ENCODE assay signal across 9 mouse cellular contexts in genomic region chr13:106918322-106919050, GRCm38 (mm10). TPM values are rescaled to one million over a fixed set of nuclear protein-coding genes. Genes with fewer than 3 reads are reported as not detected.
A peak's percentile ranks its signal among the peaks of the same experiment; 100 is the strongest.
DNase-seq lines count a peak whose midpoint lies in the region; ATAC-seq and TF ChIP-seq lines count a peak whose summit lies in the region.
"Had no signal": no experiment of that assay in that cellular context is flagged by ENCODE, and none has a peak within 500 bp of the region (broad histone marks: within the 10 kb centered on the region; RNA-seq: fewer than 3 reads in every experiment).

No protein-coding gene starts in this region.

- intact Hi-C loops in left cerebral cortex, adult 2 months (cut with DNase I), result loop anchor here (2.0 to 5.0 kb wide), 3 partner anchors 196 to 1650 kb away; partner anchors contain the start of gene Htr1a

- DNase-seq in cerebellum, postnatal 10 days, result peak; percentile 22 to 77
- no peak for DNase-seq in left cerebral cortex, adult 2 months (ENCODE audit: extremely low spot score in 1 of 2, low spot score in 2 of 2)
- DNase-seq in left cerebral cortex, adult 18-20 months (ENCODE audit: low spot score in 2 of 2), result no peak
- DNase-seq in fibroblast of lung, adult 2 months (ENCODE audit: low read depth), result peak; percentile 12
- DNase-seq in naive thymus-derived CD4-positive, alpha-beta T cell, adult 2 months (ENCODE audit: low read depth), result peak; percentile 60
- no peak for DNase-seq in right cerebral cortex, adult 18-20 months

- no peak overlapping the region for H3K27ac ChIP-seq in left cerebral cortex, adult 2 months
- H3K27ac ChIP-seq in kidney, embryonic 15.5 days, result no peak overlapping the region

- peak; percentile 74 for TF ChIP-seq CTCF in left cerebral cortex, adult 2 months (IDR thresholded peaks at IDR 0.05)

- ATAC-seq in cerebellum, adult (ENCODE audit: insufficient number of reproducible peaks, low FRiP score, low TSS enrichment), result no peak
- no peak for ATAC-seq in kidney, embryonic 15.5 days (replicated peaks; ENCODE audit: low FRiP score)

- H3K9me3 ChIP-seq in kidney, embryonic 15.5 days (replicated peaks), result no peaks in the 10 kb centered on the region

- H3K4me3 ChIP-seq in left cerebral cortex, adult 2 months, result no peak overlapping the region
- H3K4me3 ChIP-seq in kidney, embryonic 15.5 days (replicated peaks), result no peak overlapping the region
- H3K4me3 ChIP-seq: erythroblast, embryonic 14.5 days had no signal

- H3K27me3 ChIP-seq in kidney, embryonic 15.5 days, result no peaks in the 10 kb centered on the region

- H3K4me2 ChIP-seq in kidney, embryonic 15.5 days, result no peak overlapping the region

- no peak overlapping the region for H3K9ac ChIP-seq in kidney, embryonic 15.5 days

- 83% methylated on average over 7 of the region's 7 CpGs for WGBS in kidney, embryonic 15.5 days

- H3K4me1 ChIP-seq in kidney, embryonic 15.5 days, result no peaks in the 10 kb centered on the region

- peaks cover 46% of the 10 kb centered on the region for H3K36me3 ChIP-seq in kidney, embryonic 15.5 days

RNA-seq across cellular contexts. Expression of gene Ipo11, which starts 18.3 kb away (rescaled TPM):
- 10 to 100 TPM; 58.9 to 59.3 TPM for total RNA-seq in left cerebral cortex, adult 2 months (2021)
- 10 to 100 TPM; 57.0 to 63.5 TPM for total RNA-seq in left cerebral cortex, adult 18-20 months (2021)
- polyA plus RNA-seq in kidney, embryonic 15.5 days (2015; fragmentation: Nextera tagmentation; extraction: Ambion mirVana), result 76.8 and 78.5 TPM in 2 replicates

RNA-seq across cellular contexts. Expression of gene Dimt1, which starts 28.4 kb away (rescaled TPM):
- total RNA-seq in left cerebral cortex, adult 2 months (2021), result 10 to 100 TPM; 21.0 to 23.1 TPM
- total RNA-seq in left cerebral cortex, adult 18-20 months (2021), result 10 to 100 TPM; 18.9 to 23.9 TPM
- polyA plus RNA-seq in kidney, embryonic 15.5 days (2015; fragmentation: Nextera tagmentation; extraction: Ambion mirVana), result 42.3 and 45.9 TPM in 2 replicates

Comparison
In these comparisons a context has a peak if more than half of its experiments do, and no peak if none do; other contexts are left out.
1. DNase-seq: peak in cerebellum, postnatal 10 days (2 of 2), fibroblast of lung, adult 2 months (single experiment) and naive thymus-derived CD4-positive, alpha-beta T cell, adult 2 months (single experiment); none in left cerebral cortex, adult 2 months (0 of 2), left cerebral cortex, adult 18-20 months (0 of 2) and right cerebral cortex, adult 18-20 months (single experiment).